Mouse (Mus musculus): Measurements from ENCODE around the gene Adamts16.

Adamts16 gene

GRCm38 (mm10) chr13:70761312-70761711 is 80.3 kb downstream of the Adamts16 start:
- DNase-seq = no peak

- DNase-seq = no peak
Measured at GRCm38 (mm10) chr13:70760186-70760585, 81.4 kb downstream of the Adamts16 start.

GRCm38 (mm10) chr13:70746294-70747008 is 95.2 kb downstream of the Adamts16 start:
- DNase-seq = no peak

- no peak for DNase-seq
Measured at GRCm38 (mm10) chr13:70744416-70745038, 97.1 kb downstream of the Adamts16 start.

- DNase-seq = peak in 1 of 2 experiments; percentile 33
Measured at GRCm38 (mm10) chr13:70742693-70743092, 98.9 kb downstream of the Adamts16 start.

DNA sequence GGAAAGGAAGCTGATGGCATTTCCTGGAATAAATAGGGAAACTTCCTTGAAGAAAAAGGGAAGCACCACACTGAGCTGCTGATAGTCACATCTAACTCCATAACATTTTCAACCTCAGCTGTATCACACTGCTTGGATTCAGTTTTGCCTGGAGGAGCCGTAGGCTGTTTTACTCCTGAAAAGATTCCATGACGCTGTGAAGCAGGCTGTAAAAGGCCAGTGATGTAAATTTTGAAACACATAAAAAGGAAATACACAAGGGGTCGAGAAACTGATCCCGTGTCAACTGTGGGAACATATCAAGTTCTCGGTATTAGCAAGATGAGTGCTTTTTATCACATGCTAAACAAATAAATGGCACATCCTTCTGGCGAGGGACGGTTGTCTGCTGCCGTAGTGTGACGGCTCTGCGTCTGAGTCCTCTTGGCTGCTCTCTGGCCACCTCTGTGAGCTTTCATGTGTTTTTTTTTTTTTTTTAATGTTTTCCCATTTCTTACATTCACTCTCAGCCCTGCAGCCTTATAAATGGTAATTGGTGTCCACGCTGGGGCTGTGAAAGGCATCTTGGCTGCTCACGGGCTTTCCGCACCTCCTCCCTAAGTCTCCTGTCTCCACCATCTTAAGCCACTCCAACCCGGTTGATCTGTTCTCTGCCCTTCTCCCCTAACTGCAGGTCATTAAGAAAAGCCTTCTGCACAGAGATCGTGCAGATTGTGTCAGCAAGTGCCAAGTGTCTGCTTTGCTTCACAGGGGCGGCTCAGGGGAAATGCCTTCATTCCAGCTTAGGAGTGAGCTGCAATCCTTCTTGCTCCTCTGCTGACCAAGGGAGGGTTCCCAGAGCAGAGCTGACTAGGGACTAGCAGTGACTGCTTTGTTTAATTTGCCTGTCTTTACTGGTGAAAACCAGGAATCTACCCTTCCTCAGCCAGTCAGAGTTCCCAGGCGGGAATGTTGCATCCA is 101.0 kb downstream of the Adamts16 start:
- DNase-seq = no peak

DNA sequence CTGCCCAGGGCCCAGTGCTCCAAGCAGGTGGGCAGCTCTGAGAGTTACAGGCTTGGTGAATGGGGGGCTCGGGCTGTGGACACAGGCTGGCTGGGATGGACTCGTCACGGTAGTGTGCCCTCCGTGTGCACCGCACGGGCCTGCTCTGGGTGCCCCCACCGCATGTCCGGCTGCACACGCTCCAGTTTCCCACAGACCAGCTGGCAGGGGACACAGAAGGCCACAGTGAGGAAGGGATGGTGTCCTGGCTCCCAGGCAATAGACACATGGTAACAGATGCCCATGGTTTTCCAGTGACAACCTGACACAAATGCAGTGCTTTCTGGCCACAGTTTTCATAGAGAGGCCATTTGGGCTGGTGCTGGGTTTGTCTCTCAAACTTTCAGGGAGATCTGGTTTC is 102.8 kb downstream of the Adamts16 start:
- peak in 1 of 2 experiments; percentile 24 for DNase-seq

DNA sequence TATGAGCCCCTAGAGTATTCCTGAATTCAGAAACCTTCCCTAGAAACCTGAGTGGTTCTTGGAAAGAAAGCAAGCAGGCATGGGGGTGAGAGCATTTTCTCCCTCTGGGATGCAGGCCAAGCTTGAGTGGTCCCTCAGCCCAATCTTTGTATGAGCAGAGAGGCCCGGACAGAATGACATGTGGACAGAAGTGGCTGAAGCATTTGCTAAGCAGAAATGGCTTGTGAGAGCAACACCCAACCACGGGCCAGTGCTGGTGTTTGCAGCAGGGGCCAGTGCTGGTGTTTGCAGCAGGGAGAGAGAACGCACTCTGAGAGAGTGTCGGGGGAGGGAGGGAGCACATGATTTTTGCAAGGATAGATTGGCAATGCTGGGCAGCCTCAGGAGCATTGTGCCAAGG is 105.2 kb downstream of the Adamts16 start:
- no peak for DNase-seq

- no peak for DNase-seq
Measured at GRCm38 (mm10) chr13:70734640-70735039, 107.0 kb downstream of the Adamts16 start.

DNA sequence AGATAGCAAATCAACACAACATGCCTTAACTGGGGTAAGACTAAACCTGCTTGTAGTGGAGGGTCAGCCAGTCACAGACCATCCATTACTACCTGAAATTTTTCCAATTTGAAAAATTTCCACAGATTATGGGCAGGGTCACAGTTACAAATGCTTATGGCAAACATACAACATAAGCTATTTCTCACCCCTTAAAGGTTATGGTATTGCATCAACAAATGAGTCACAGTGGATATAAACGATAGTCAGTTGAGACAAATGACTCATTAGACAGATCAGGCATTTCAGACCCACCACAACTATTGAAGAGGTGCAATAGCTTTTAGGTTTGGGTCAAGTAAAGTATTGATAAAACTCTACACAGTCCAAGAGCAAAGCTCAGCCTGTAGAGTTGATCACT is 107.7 kb downstream of the Adamts16 start:
- DNase-seq = no peak

GRCm38 (mm10) chr13:70733206-70733605 is 108.4 kb downstream of the Adamts16 start:
- DNase-seq = no peak

DNA sequence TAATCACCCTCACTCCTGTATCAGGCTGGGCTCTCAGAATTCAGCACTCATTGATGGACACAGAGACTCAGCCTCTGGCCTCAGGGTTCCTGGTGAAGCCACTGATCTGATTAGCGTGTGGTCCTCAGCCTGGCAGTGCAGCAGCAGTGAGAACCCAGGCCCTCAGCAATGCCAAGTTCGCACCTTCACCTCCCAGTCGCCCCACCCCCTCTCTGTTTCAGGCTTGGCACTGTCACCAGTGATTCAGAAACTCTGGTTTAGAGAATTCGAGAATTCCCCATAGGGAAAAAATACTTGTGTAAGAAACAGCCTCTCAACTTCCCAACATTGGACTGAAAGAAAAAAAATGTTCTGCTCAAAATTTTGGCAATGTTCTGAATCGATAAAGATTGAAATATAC is 108.8 kb downstream of the Adamts16 start:
- peak in 1 of 2 experiments; percentile 46 for DNase-seq

- DNase-seq = no peak
Measured at GRCm38 (mm10) chr13:70731349-70731748, 110.3 kb downstream of the Adamts16 start.

DNA sequence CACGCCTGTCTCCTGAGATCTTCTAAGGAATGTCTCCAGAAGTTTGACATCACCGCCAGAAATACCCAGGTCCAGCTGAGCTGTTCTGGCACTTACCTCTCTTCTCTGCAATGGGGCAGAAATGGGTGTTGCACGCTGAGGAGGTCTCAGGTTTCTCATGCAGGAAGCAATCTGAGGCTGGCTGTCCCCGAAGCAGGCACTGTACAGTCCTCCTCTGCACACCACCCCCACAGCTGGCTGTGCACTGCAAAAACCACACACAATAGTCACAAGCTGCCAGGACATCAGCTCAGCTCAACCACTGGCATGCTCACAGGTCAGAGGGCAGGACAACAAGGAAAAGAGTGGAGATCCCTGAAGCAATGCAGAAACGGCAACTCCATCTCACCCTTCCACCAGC is 111.6 kb downstream of the Adamts16 start:
- no peak for DNase-seq

DNA sequence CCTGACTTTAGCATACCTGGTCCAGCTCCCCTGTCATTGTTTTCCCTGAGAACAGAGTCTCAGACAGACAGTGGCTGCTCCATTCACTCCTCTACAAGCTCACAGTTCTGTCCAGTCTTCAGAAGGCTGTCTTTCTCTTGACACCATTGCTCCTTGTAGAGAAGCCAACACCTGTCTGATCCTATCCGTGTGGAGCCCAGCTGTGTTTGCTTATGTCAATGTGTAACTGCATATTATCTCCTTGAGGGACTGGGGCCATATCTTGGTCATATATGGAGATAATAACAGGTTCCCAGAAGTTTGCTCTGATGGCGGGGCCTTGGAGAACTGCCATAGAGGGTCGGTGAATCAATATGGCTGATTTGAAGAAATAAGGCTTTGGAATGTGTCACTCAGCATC is 115.4 kb downstream of the Adamts16 start:
- no peak for DNase-seq

GRCm38 (mm10) chr13:70724635-70725034 is 117.0 kb downstream of the Adamts16 start:
- no peak for DNase-seq

DNA sequence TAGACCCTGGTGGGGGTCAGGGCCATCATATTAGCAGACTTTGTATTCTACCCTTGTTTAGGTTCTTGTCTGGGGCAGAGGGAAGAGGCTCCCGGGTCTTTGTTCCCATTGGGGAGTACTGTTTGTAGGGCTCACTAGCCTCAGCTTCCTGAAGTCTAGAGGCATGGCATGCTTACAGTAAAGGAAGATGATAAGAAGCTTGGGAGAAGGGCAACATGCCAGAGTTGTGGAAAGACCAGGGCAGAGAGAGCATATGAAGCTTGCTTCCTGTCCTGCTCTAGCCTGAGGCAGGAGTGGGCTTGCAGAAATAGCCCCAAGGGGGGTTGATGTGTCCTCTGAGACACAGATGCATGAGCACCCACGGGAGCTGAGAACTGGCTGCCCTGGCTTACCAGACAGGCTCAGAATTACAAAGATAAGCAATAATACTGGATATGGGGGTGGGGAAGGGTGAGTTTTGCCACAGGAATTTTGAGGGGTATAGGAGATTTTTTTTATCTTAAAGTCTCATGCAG is 117.4 kb downstream of the Adamts16 start:
- no peak for DNase-seq

GRCm38 (mm10) chr13:70719994-70720393 is 121.6 kb downstream of the Adamts16 start:
- no peak for DNase-seq

GRCm38 (mm10) chr13:70718814-70719213 is 122.8 kb downstream of the Adamts16 start:
- peak; percentile 43 to 61 for DNase-seq

- DNase-seq = no peak
Measured at GRCm38 (mm10) chr13:70716022-70716421, 125.6 kb downstream of the Adamts16 start.

- no peak for DNase-seq
Measured at GRCm38 (mm10) chr13:70714081-70714775, 127.4 kb downstream of the Adamts16 start.

GRCm38 (mm10) chr13:70713331-70713730 is 128.3 kb downstream of the Adamts16 start:
- no peak for DNase-seq

Measured in cerebellum, postnatal 25 days (tissue).